Mouse (Mus musculus) kidney, embryonic 14.5 days (tissue): Measurements from ENCODE around the gene Usp9y. TPM values are rescaled to one million over a fixed set of nuclear protein-coding genes. Genes with fewer than 3 reads are reported as not detected.

Experiments
- ATAC-seq: fragments of 200-750 bp; cut with Nextera tagmentation; 2 replicates; pipeline ENCODE4 v1.8.0; 2017; ENCODE audit warnings: moderate number of reproducible peaks, mild to moderate bottlenecking, moderate TSS enrichment, moderate library complexity; ENCODE audit not compliant: low FRiP score, low TSS enrichment
- H3K27ac ChIP-seq: fragments of 300-500 bp; sonication (generic); 2 replicates; pipeline ENCODE4 v1.5.1; 2014; ENCODE audit warnings: low read depth, mild to moderate bottlenecking, low read length, moderate library complexity, mixed read lengths
- H3K27me3 ChIP-seq: fragments of 300-500 bp; sonication (generic); 2 replicates; pipeline ENCODE4 v1.6.1; 2014; ENCODE audit warnings: mild to moderate bottlenecking, low read length; ENCODE audit not compliant: control insufficient read depth, insufficient read depth
- H3K36me3 ChIP-seq: fragments of 300-500 bp; sonication (generic); 2 replicates; pipeline ENCODE4 v1.6.1; 2014; ENCODE audit warnings: low read length, mixed read lengths; ENCODE audit not compliant: control insufficient read depth, insufficient read depth
- H3K4me1 ChIP-seq: fragments of 300-500 bp; sonication (generic); 2 replicates; pipeline ENCODE4 v1.6.1; 2014; ENCODE audit warnings: low read length, mixed read lengths; ENCODE audit not compliant: control insufficient read depth, insufficient read depth
- H3K4me2 ChIP-seq: fragments of 300-500 bp; sonication (generic); replicated peaks from 2 replicates; pipeline ENCODE4 v1.6.1; 2014; ENCODE audit warnings: low read depth, mild to moderate bottlenecking, low read length
- H3K4me3 ChIP-seq: fragments of 300-500 bp; sonication (generic); 2 replicates; pipeline ENCODE4 v1.5.1; 2014; ENCODE audit warnings: mild to moderate bottlenecking, low read length
- H3K9ac ChIP-seq: fragments of 300-500 bp; sonication (generic); 2 replicates; pipeline ENCODE4 v1.6.1; 2014; ENCODE audit warnings: low read depth, mild to moderate bottlenecking, low read length, moderate library complexity
- H3K9me3 ChIP-seq: fragments of 300-500 bp; sonication (generic); 2 replicates; pipeline ENCODE4 v1.6.1; 2016; ENCODE audit warnings: low read length; ENCODE audit not compliant: control insufficient read depth
- WGBS: fragments of 180-500 bp; shearing (Covaris S2); extraction: QIAGEN DNeasy Blood & Tissue Kit; methylation state at CpG from one replicate; pipeline ENCODE4 v1.1.7; 2014; 5-methylcytosine and 5-hydroxymethylcytosine counted together
- polyA plus RNA-seq: library from polyadenylated mRNA; unstranded; fragments of >200 nt; fragmentation: Nextera tagmentation; extraction: Ambion mirVana; gene quantifications from 2 replicates; pipeline ENCODE4 v1.2.1, GENCODE M21; 2014

Gene Usp9y
- not detected in 2 replicates for polyA plus RNA-seq

DNA sequence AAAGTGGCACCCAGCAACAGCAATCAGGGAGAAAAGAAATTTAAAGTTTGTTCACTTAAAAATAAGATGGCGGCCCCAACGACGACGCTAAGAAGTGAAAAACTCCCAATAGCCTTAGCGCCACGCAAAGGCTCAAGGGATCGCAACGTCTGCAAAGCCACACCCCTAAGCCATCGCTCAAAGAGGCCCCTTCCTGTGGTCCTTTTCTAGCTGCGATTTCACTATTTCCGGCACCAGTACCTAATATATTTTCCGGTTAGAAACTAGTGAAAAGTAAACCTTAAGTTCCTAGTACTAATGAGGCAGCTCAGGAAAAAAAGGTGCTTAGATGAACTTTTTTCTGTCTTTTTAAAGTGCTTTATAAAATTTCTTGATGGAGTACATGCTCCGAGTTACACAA is at the start of gene Usp9y:
Usp9y (minus strand) TSS at position 101 of the 400 bp plus-strand sequence.
- H3K36me3 ChIP-seq, result no peaks in the 10 kb centered on the region
- no peak within 1 kb of the TSS for H3K27ac ChIP-seq
- ATAC-seq, result no peak
- H3K9me3 ChIP-seq, result no peaks in the 10 kb centered on the region
- WGBS, result 93% methylated on average over 8 of the region's 13 CpGs
- no peaks in the 10 kb centered on the region for H3K27me3 ChIP-seq
- no peak within 1 kb of the TSS for H3K9ac ChIP-seq
- no peak within 1 kb of the TSS for H3K4me3 ChIP-seq
- no peaks in the 10 kb centered on the region for H3K4me1 ChIP-seq
- H3K4me2 ChIP-seq, result no peak within 1 kb of the TSS

DNA sequence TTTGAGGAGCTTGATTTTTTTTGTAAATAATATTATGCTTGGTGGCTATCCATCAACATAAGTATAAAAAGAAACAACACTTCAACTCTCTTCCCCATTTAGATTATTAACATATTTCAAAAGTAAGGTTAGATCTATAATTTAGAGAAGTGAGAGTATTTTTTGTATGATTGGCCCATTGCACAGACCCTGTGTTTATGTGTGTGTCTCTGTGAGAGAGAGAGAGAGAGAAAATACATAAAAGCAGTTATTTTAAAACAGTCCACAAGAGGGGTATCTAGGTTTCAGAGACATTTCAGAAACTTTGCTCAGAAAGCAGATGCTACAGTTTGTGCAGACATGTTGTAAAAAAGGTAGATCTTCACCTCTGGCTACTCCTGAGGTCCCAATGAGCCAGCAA is 165.9 kb downstream of the Usp9y start:
- no peak overlapping the region for H3K4me3 ChIP-seq
- no peaks in the 10 kb centered on the region for H3K36me3 ChIP-seq
- H3K9me3 ChIP-seq, result no peaks in the 10 kb centered on the region
- no peaks in the 10 kb centered on the region for H3K27me3 ChIP-seq
- H3K4me2 ChIP-seq, result no peak overlapping the region
- no peak overlapping the region for H3K9ac ChIP-seq
- no peak for ATAC-seq
- H3K27ac ChIP-seq, result no peak overlapping the region
- H3K4me1 ChIP-seq, result no peaks in the 10 kb centered on the region

DNA sequence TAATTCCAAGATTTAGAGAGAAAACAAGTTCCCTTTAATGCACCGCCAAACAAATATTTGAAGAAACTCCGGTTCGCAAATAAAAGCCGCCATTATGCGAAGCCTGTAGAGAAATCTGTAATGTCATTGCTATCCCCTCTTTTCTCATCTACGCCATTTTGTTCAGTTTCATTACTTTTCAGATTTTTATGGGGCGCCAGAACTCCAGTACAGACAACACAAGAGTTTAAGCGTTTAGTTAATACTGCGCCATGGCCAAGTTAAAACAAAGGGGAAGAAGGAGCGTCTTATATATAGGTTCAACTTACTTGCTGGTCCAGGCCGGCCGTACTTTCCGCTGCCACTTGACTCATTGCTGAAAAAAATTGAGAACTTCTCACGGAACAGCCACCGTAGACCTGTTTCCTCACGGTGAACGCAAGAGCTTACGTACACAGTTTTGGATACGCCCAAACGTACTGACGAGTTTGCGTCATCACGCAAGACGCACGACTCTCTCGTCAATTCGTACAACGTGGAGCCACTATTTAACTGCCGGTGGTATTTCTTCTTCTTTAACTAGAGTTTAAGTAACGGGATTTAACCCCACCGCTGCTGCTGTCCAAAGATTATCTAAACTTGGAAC is 173.3 kb downstream of the Usp9y start, which contains the start of gene Ddx3y:
Ddx3y (minus strand) TSS at position 459 of the 625 bp plus-strand sequence.
- Histone ChIP-seq H3K4me3 (peak within 1 kb of the TSS; percentile 38), H3K27me3 (no peaks in the 10 kb centered on the region), H3K4me2 (peak within 1 kb of the TSS; percentile 4; the same call in 1 of the 2 replicates), H3K27ac (peak within 1 kb of the TSS; percentile 67), H3K9ac (peak within 1 kb of the TSS; percentile 42), H3K9me3 (no peaks in the 10 kb centered on the region), H3K36me3 (no peaks in the 10 kb centered on the region), H3K4me1 (no peaks in the 10 kb centered on the region)
- 6% methylated on average over 5 of the region's 31 CpGs for WGBS
- ATAC-seq, result peak; percentile 97

DNA sequence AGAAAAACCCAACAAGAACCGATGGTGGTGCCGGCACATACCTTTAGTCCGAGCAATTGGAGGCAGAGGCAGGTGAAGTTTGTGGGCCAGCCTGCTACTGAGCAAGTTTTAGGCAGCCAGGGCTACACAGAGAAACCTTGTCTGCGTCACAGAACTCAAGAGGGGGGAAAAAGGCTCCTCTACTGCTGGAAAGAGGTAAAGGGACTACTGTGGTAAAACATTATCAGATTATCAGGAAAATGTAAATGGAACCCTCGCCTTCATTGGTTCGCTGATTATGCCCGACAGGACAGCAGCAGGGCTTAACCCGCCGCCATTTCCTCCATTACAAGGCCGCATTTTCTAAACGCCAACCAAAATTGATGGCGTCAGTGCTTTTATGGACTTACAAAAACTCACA is 173.8 kb downstream of the Usp9y start:
- Histone ChIP-seq H3K9me3 (no peaks in the 10 kb centered on the region), H3K27ac (peak overlapping the region; percentile 67), H3K9ac (peak overlapping the region; percentile 42), H3K27me3 (no peaks in the 10 kb centered on the region), H3K4me2 (peak overlapping the region; percentile 4; the same call in 1 of the 2 replicates), H3K4me3 (peak overlapping the region; percentile 38), H3K36me3 (no peaks in the 10 kb centered on the region), H3K4me1 (no peaks in the 10 kb centered on the region)
- no CpG with 5 or more reads among the region's 12 CpGs for WGBS
- ATAC-seq, result peak; percentile 43; the same call in 1 of the 2 replicates

Other genes with a start within 250 kb of the Usp9y start
- gene Uty, start 214.0 kb downstream of the Usp9y start, polyA plus RNA-seq, result 0.07 and 31.0 TPM in 2 replicates
- gene Ddx3y, start 173.2 kb downstream of the Usp9y start, polyA plus RNA-seq, result 47.8 TPM in 1 of 2 replicates, not detected in the other